In genomic region chr14:16242193-16242815, GRCm38 (mm10) we compare ENCODE assay signal across 8 mouse cellular contexts. TPM values are rescaled to one million over a fixed set of nuclear protein-coding genes. Genes with fewer than 3 reads are reported as not detected.
DNase-seq lines count a peak whose midpoint lies in the region; ATAC-seq lines count a peak whose summit lies in the region.

No protein-coding gene starts in this region.

- no peak for ATAC-seq in intestine, embryonic 15.5 days
- 0 out of 2 replicates have a peak, but pooled peaks have one; percentile 10 for ATAC-seq in midbrain, embryonic 15.5 days (replicated peaks)
- ATAC-seq in erythroid progenitor cell, adult 5-6 weeks (replicated peaks; ENCODE audit: low FRiP score, poor library complexity, severe bottlenecking): no peak

- H3K27me3 ChIP-seq in intestine, embryonic 15.5 days (replicated peaks): no peaks in the 10 kb centered on the region
- no peaks in the 10 kb centered on the region for H3K27me3 ChIP-seq in midbrain, embryonic 15.5 days (replicated peaks)

- no peak overlapping the region for H3K27ac ChIP-seq in intestine, embryonic 15.5 days
- H3K27ac ChIP-seq in midbrain, embryonic 15.5 days: no peak overlapping the region

- H3K36me3 ChIP-seq in intestine, embryonic 15.5 days: no peaks in the 10 kb centered on the region
- no peaks in the 10 kb centered on the region for H3K36me3 ChIP-seq in midbrain, embryonic 15.5 days (replicated peaks)

- no peaks in the 10 kb centered on the region for H3K4me1 ChIP-seq in intestine, embryonic 15.5 days (replicated peaks)
- peaks cover 19% of the 10 kb centered on the region for H3K4me1 ChIP-seq in midbrain, embryonic 15.5 days

- DNase-seq in cerebellum, adult 11 months: peak; percentile 20
- no peak for DNase-seq in cerebellum, postnatal 4 days (ENCODE audit: low spot score in 2 of 2)
- DNase-seq in right cerebral cortex, postnatal 4 days: peak; percentile 9
- DNase-seq in right cerebral cortex, postnatal 25 days: no peak
- no peak for DNase-seq in spleen, adult 18-20 months

- peak overlapping the region; percentile 52 for H3K4me3 ChIP-seq in intestine, embryonic 15.5 days (replicated peaks)
- peak overlapping the region; percentile 63; the same call in 1 of the 2 replicates for H3K4me3 ChIP-seq in midbrain, embryonic 15.5 days

- H3K9ac ChIP-seq in intestine, embryonic 15.5 days: no peak overlapping the region
- H3K9ac ChIP-seq in midbrain, embryonic 15.5 days: no peak overlapping the region

- 95% methylated on average over 10 of the region's 10 CpGs for WGBS in intestine, embryonic 15.5 days
- WGBS in midbrain, embryonic 15.5 days: 96% methylated on average over 10 of the region's 10 CpGs

- no peaks in the 10 kb centered on the region for H3K9me3 ChIP-seq in intestine, embryonic 15.5 days
- no peaks in the 10 kb centered on the region for H3K9me3 ChIP-seq in midbrain, embryonic 15.5 days

- H3K4me2 ChIP-seq in intestine, embryonic 15.5 days (replicated peaks): peak overlapping the region; percentile 66
- peak overlapping the region; percentile 64; the same call in 1 of the 2 replicates for H3K4me2 ChIP-seq in midbrain, embryonic 15.5 days

RNA-seq across cellular contexts. Expression of gene Ngly1, which starts 6.8 kb away (rescaled TPM):
- polyA plus RNA-seq in intestine, embryonic 15.5 days (2015; fragmentation: Nextera tagmentation; extraction: Ambion mirVana): 34.1 and 36.7 TPM in 2 replicates
- 25.4 and 26.0 TPM in 2 replicates for polyA plus RNA-seq in midbrain, embryonic 15.5 days (2015; fragmentation: Nextera tagmentation; extraction: Ambion mirVana)
- 58.3 and 68.8 TPM in 2 replicates for total RNA-seq in erythroid progenitor cell, adult 5-6 weeks (2015; ENCODE audit: low replicate concordance)
- total RNA-seq in erythroid progenitor cell, adult 5-6 weeks (2017; ENCODE audit: low replicate concordance): 30.8 and 40.6 TPM in 2 replicates

RNA-seq across cellular contexts. Expression of gene Oxsm, which starts 7.3 kb away (rescaled TPM):
- polyA plus RNA-seq in intestine, embryonic 15.5 days (2015; fragmentation: Nextera tagmentation; extraction: Ambion mirVana): 3.7 TPM in 2 replicates
- polyA plus RNA-seq in midbrain, embryonic 15.5 days (2015; fragmentation: Nextera tagmentation; extraction: Ambion mirVana): 1.9 and 2.1 TPM in 2 replicates
- 1.1 and 1.3 TPM in 2 replicates for total RNA-seq in erythroid progenitor cell, adult 5-6 weeks (2015; ENCODE audit: low replicate concordance)
- total RNA-seq in erythroid progenitor cell, adult 5-6 weeks (2017; ENCODE audit: low replicate concordance): 4.0 and 6.0 TPM in 2 replicates

Comparison
In these comparisons a context has a peak if more than half of its experiments do, and no peak if none do; other contexts are left out.
1. DNase-seq: peak in cerebellum, adult 11 months (single experiment) and right cerebral cortex, postnatal 4 days (single experiment); none in cerebellum, postnatal 4 days (0 of 2), right cerebral cortex, postnatal 25 days (single experiment) and spleen, adult 18-20 months (0 of 2).